In genomic region chr5:110139325-110139724, GRCm38 (mm10) we compare ENCODE assay signal across 31 mouse cellular contexts. TPM values are rescaled to one million over a fixed set of nuclear protein-coding genes. Genes with fewer than 3 reads are reported as not detected.
"Had no signal": no experiment of that assay in that cellular context is flagged by ENCODE, and none has a peak within 500 bp of the region (broad histone marks: within the 10 kb centered on the region; RNA-seq: fewer than 3 reads in every experiment).

No protein-coding gene starts in this region.

- DNase-seq: left cerebral cortex, postnatal 4 days; liver; liver, embryonic 13.5 days; liver, postnatal 0 days; lung, adult 18-20 months; lung, adult 2 months; lung, embryonic 14.5 days; lung, postnatal 10 days; lung, postnatal 14 days; lung, postnatal 36 days; lung, postnatal 4 days; midbrain, embryonic 14.5 days had no signal

- H3K4me3 ChIP-seq: left cerebral cortex, adult 2 months; limb, embryonic 10.5 days; limb, embryonic 12.5 days; limb, embryonic 13.5 days; limb, embryonic 15.5 days; liver, embryonic 12.5 days; liver, embryonic 13.5 days; liver, embryonic 15.5 days; lung, embryonic 15.5 days; midbrain, embryonic 10.5 days; midbrain, embryonic 12.5 days; midbrain, embryonic 13.5 days; midbrain, embryonic 15.5 days; myocyte; neural tube, embryonic 12.5 days had no signal

- H3K9me3 ChIP-seq: limb, embryonic 10.5 days; limb, embryonic 15.5 days; liver, embryonic 12.5 days; liver, embryonic 13.5 days; liver, embryonic 15.5 days; lung, embryonic 15.5 days; midbrain, embryonic 10.5 days; midbrain, embryonic 12.5 days; midbrain, embryonic 13.5 days; midbrain, embryonic 15.5 days; neural tube, embryonic 12.5 days had no signal

- H3K27ac ChIP-seq: left cerebral cortex, adult 2 months; limb, embryonic 10.5 days; limb, embryonic 12.5 days; limb, embryonic 13.5 days; limb, embryonic 15.5 days; liver, embryonic 12.5 days; liver, embryonic 13.5 days; liver, embryonic 14.5 days; liver, embryonic 15.5 days; lung, embryonic 15.5 days; macrophage; midbrain, embryonic 10.5 days; midbrain, embryonic 12.5 days; midbrain, embryonic 13.5 days; midbrain, embryonic 15.5 days; neural tube, embryonic 12.5 days had no signal

- H3K4me1 ChIP-seq: limb, embryonic 12.5 days; neural tube, embryonic 12.5 days had no signal

- H3K9ac ChIP-seq: limb, embryonic 12.5 days; limb, embryonic 13.5 days; limb, embryonic 15.5 days; liver, embryonic 12.5 days; liver, embryonic 13.5 days; liver, embryonic 14.5 days; liver, embryonic 15.5 days; liver, postnatal 0 days; lung, embryonic 14.5 days; lung, embryonic 15.5 days; midbrain, embryonic 12.5 days; midbrain, embryonic 13.5 days; midbrain, embryonic 15.5 days; neural tube, embryonic 12.5 days had no signal

- ATAC-seq: liver, embryonic 12.5 days; liver, postnatal 0 days; lung, postnatal 0 days; midbrain, embryonic 13.5 days; midbrain, embryonic 15.5 days; midbrain, embryonic 16.5 days had no signal

- H3K27me3 ChIP-seq: limb, embryonic 12.5 days; limb, embryonic 13.5 days; limb, embryonic 15.5 days; liver, embryonic 12.5 days; liver, embryonic 13.5 days; liver, embryonic 15.5 days; lung, embryonic 15.5 days; midbrain, embryonic 12.5 days; midbrain, embryonic 13.5 days; midbrain, embryonic 15.5 days; neural tube, embryonic 12.5 days had no signal

RNA-seq across cellular contexts. Expression of gene Plcxd1, which starts 39.6 kb away (rescaled TPM):
- total RNA-seq: megakaryocyte-erythroid progenitor cell, adult 5-6 weeks had no signal
